Mouse (Mus musculus): ENCODE results near the gene Evc2. TPM values are rescaled to one million over a fixed set of nuclear protein-coding genes. Genes with fewer than 3 reads are reported as not detected.

Evc2 gene
- polyA plus RNA-seq (2016; fragmentation: Nextera tagmentation; extraction: Ambion mirVana): 11.6 and 12.2 TPM in 2 replicates

- peaks cover 41% of the 10 kb centered on the region for H3K4me1 ChIP-seq (replicated peaks)
- 0 out of 2 replicates have a peak, but pooled peaks cover 7% of the 10 kb centered on the region for H3K36me3 ChIP-seq
- H3K9ac ChIP-seq: peak within 1 kb of the TSS; percentile 79
- 0 out of 2 replicates have a peak within 1 kb of the TSS, but pooled peaks have one; percentile 47 for H3K27ac ChIP-seq (ENCODE audit: poor library complexity, severe bottlenecking)
- peak within 1 kb of the TSS; percentile 75 for H3K4me3 ChIP-seq
- H3K27me3 ChIP-seq (replicated peaks): peaks cover 4% of the 10 kb centered on the region; the same call in 1 of the 2 replicates
- peak within 1 kb of the TSS; percentile 99 for H3K4me2 ChIP-seq
- H3K9me3 ChIP-seq (replicated peaks): no peaks in the 10 kb centered on the region
- ATAC-seq (ENCODE audit: insufficient number of reproducible peaks, low FRiP score): peak; percentile 76
- under 1% methylated on average over 27 of the region's 27 CpGs for WGBS
Measured at GRCm38 (mm10) chr5:37338288-37338687, at the start of gene Evc2. Gene Evc2, plus strand, starts transcription at chr5:37338499.

- ATAC-seq (ENCODE audit: insufficient number of reproducible peaks, low FRiP score): no peak
- Histone ChIP-seq H3K36me3 (no peaks in the 10 kb centered on the region), H3K4me1 (replicated peaks) (no peaks in the 10 kb centered on the region), H3K9ac (no peak overlapping the region), H3K4me2 (no peak overlapping the region), H3K27ac (ENCODE audit: poor library complexity, severe bottlenecking) (no peak overlapping the region), H3K9me3 (replicated peaks) (no peaks in the 10 kb centered on the region), H3K27me3 (replicated peaks) (no peaks in the 10 kb centered on the region), H3K4me3 (no peak overlapping the region)
- 21% methylated on average over 3 of the region's 3 CpGs for WGBS
Measured at GRCm38 (mm10) chr5:37289236-37289635, 49.1 kb upstream of the Evc2 start.

- Histone ChIP-seq H3K27me3 (replicated peaks) (no peaks in the 10 kb centered on the region), H3K9ac (no peak overlapping the region)
- 55% methylated on average over 9 of the region's 9 CpGs for WGBS
Measured at GRCm38 (mm10) chr5:37290983-37291382, 47.3 kb upstream of the Evc2 start.

GRCm38 (mm10) chr5:37296717-37297116 is 41.6 kb upstream of the Evc2 start:
- H3K4me2 ChIP-seq: no peak overlapping the region
- no peak overlapping the region for H3K27ac ChIP-seq (ENCODE audit: poor library complexity, severe bottlenecking)
- H3K9ac ChIP-seq: no peak overlapping the region
- H3K4me3 ChIP-seq: no peak overlapping the region
- no peaks in the 10 kb centered on the region for H3K36me3 ChIP-seq
- no peaks in the 10 kb centered on the region for H3K4me1 ChIP-seq (replicated peaks)
- ATAC-seq (ENCODE audit: insufficient number of reproducible peaks, low FRiP score): no peak
- H3K27me3 ChIP-seq (replicated peaks): no peaks in the 10 kb centered on the region
- WGBS: 72% methylated on average over 10 of the region's 10 CpGs
- H3K9me3 ChIP-seq (replicated peaks): no peaks in the 10 kb centered on the region

More at GRCm38 (mm10) chr5:37290983-37291382, 47.3 kb upstream of the Evc2 start:
- no peaks in the 10 kb centered on the region for H3K4me1 ChIP-seq (replicated peaks)
- no peaks in the 10 kb centered on the region for H3K36me3 ChIP-seq
- H3K4me2 ChIP-seq: no peak overlapping the region
- H3K4me3 ChIP-seq: no peak overlapping the region
- H3K9me3 ChIP-seq (replicated peaks): no peaks in the 10 kb centered on the region
- ATAC-seq (ENCODE audit: insufficient number of reproducible peaks, low FRiP score): no peak
- no peak overlapping the region for H3K27ac ChIP-seq (ENCODE audit: poor library complexity, severe bottlenecking)

GRCm38 (mm10) chr5:37298370-37298769 is 39.9 kb upstream of the Evc2 start:
- Histone ChIP-seq H3K9ac (no peak overlapping the region), H3K36me3 (no peaks in the 10 kb centered on the region), H3K9me3 (replicated peaks) (no peaks in the 10 kb centered on the region), H3K4me3 (no peak overlapping the region), H3K27ac (ENCODE audit: poor library complexity, severe bottlenecking) (no peak overlapping the region), H3K4me1 (replicated peaks) (no peaks in the 10 kb centered on the region), H3K27me3 (replicated peaks) (no peaks in the 10 kb centered on the region), H3K4me2 (no peak overlapping the region)
- ATAC-seq (ENCODE audit: insufficient number of reproducible peaks, low FRiP score): no peak
- 24% methylated on average over 7 of the region's 7 CpGs for WGBS

- Histone ChIP-seq H3K9me3 (replicated peaks) (peaks cover 3% of the 10 kb centered on the region), H3K27me3 (replicated peaks) (no peaks in the 10 kb centered on the region), H3K4me2 (no peak overlapping the region), H3K27ac (ENCODE audit: poor library complexity, severe bottlenecking) (no peak overlapping the region), H3K9ac (no peak overlapping the region), H3K36me3 (peaks cover 13% of the 10 kb centered on the region), H3K4me1 (replicated peaks) (no peaks in the 10 kb centered on the region), H3K4me3 (no peak overlapping the region)
- ATAC-seq (ENCODE audit: insufficient number of reproducible peaks, low FRiP score): no peak
- 73% methylated on average over 9 of the region's 9 CpGs for WGBS
Measured at GRCm38 (mm10) chr5:37310026-37310425, 28.3 kb upstream of the Evc2 start.

- peaks cover 40% of the 10 kb centered on the region for H3K36me3 ChIP-seq
- no peaks in the 10 kb centered on the region for H3K4me1 ChIP-seq (replicated peaks)
- H3K27me3 ChIP-seq (replicated peaks): no peaks in the 10 kb centered on the region
- H3K9me3 ChIP-seq (replicated peaks): peaks cover 15% of the 10 kb centered on the region
- no peak overlapping the region for H3K27ac ChIP-seq (ENCODE audit: poor library complexity, severe bottlenecking)
- no peak overlapping the region for H3K9ac ChIP-seq
- no peak for ATAC-seq (ENCODE audit: insufficient number of reproducible peaks, low FRiP score)
- H3K4me3 ChIP-seq: no peak overlapping the region
- WGBS: 77% methylated on average over 12 of the region's 12 CpGs
- H3K4me2 ChIP-seq: no peak overlapping the region
Measured at GRCm38 (mm10) chr5:37312980-37313722, 25.1 kb upstream of the Evc2 start.

GRCm38 (mm10) chr5:37318715-37319114 is 19.6 kb upstream of the Evc2 start:
- H3K4me3 ChIP-seq: no peak overlapping the region
- H3K4me1 ChIP-seq (replicated peaks): no peaks in the 10 kb centered on the region
- WGBS: 82% methylated on average over 6 of the region's 6 CpGs
- H3K9me3 ChIP-seq (replicated peaks): peaks cover 15% of the 10 kb centered on the region
- H3K27me3 ChIP-seq (replicated peaks): no peaks in the 10 kb centered on the region
- no peak overlapping the region for H3K27ac ChIP-seq (ENCODE audit: poor library complexity, severe bottlenecking)
- H3K36me3 ChIP-seq: peaks cover 63% of the 10 kb centered on the region
- no peak overlapping the region for H3K9ac ChIP-seq
- no peak for ATAC-seq (ENCODE audit: insufficient number of reproducible peaks, low FRiP score)
- no peak overlapping the region for H3K4me2 ChIP-seq

- Histone ChIP-seq H3K9ac (no peak overlapping the region), H3K27me3 (replicated peaks) (no peaks in the 10 kb centered on the region), H3K4me2 (no peak overlapping the region), H3K4me3 (no peak overlapping the region), H3K27ac (ENCODE audit: poor library complexity, severe bottlenecking) (no peak overlapping the region), H3K36me3 (peaks cover 58% of the 10 kb centered on the region), H3K4me1 (replicated peaks) (no peaks in the 10 kb centered on the region), H3K9me3 (replicated peaks) (peaks cover 12% of the 10 kb centered on the region)
- whole genome bisulfite sequencing: 67% methylated on average over 3 of the region's 3 CpGs
- ATAC-seq (ENCODE audit: insufficient number of reproducible peaks, low FRiP score): no peak
Measured at GRCm38 (mm10) chr5:37320174-37320573, 18.1 kb upstream of the Evc2 start.

GRCm38 (mm10) chr5:37320761-37321160 is 17.5 kb upstream of the Evc2 start:
- H3K4me1 ChIP-seq (replicated peaks): no peaks in the 10 kb centered on the region
- H3K9ac ChIP-seq: no peak overlapping the region
- H3K9me3 ChIP-seq (replicated peaks): peaks cover 11% of the 10 kb centered on the region
- H3K4me3 ChIP-seq: no peak overlapping the region
- no peak overlapping the region for H3K4me2 ChIP-seq
- WGBS: 73% methylated on average over 4 of the region's 4 CpGs
- peaks cover 58% of the 10 kb centered on the region for H3K36me3 ChIP-seq
- no peaks in the 10 kb centered on the region for H3K27me3 ChIP-seq (replicated peaks)
- ATAC-seq (ENCODE audit: insufficient number of reproducible peaks, low FRiP score): no peak
- H3K27ac ChIP-seq (ENCODE audit: poor library complexity, severe bottlenecking): no peak overlapping the region

- WGBS: 52% methylated on average over 6 of the region's 6 CpGs
- Histone ChIP-seq H3K4me3 (no peak overlapping the region), H3K9ac (no peak overlapping the region), H3K9me3 (replicated peaks) (peaks cover 6% of the 10 kb centered on the region; the same call in 1 of the 2 replicates), H3K27me3 (replicated peaks) (no peaks in the 10 kb centered on the region), H3K4me1 (replicated peaks) (no peaks in the 10 kb centered on the region; the same call in 1 of the 2 replicates), H3K27ac (ENCODE audit: poor library complexity, severe bottlenecking) (no peak overlapping the region), H3K36me3 (peaks cover 28% of the 10 kb centered on the region), H3K4me2 (no peak overlapping the region)
- no peak for ATAC-seq (ENCODE audit: insufficient number of reproducible peaks, low FRiP score)
Measured at GRCm38 (mm10) chr5:37326675-37327074, 11.6 kb upstream of the Evc2 start.
